Mouse (Mus musculus) gastrocnemius, adult 2 months (tissue): ENCODE measurements around the gene Fam8a1. TPM values are rescaled to one million over a fixed set of nuclear protein-coding genes. Genes with fewer than 3 reads are reported as not detected.
A peak's percentile ranks its signal among the peaks of the same experiment; 100 is the strongest.

Experiments
- DNase-seq: peaks from one replicate; pipeline ENCODE4 v3.0.0; 2022
- H3K27ac ChIP-seq: fragments of 200-600 bp; 2 replicates; pipeline ENCODE4 v1.8.1; 2022; ENCODE audit warnings: mild to moderate bottlenecking
- H3K4me3 ChIP-seq: fragments of 200-600 bp; 2 replicates; pipeline ENCODE4 v1.8.1; 2022; ENCODE audit warnings: mild to moderate bottlenecking, moderate library complexity
- CTCF ChIP-seq: fragments of 200-600 bp; IDR thresholded peaks from 2 replicates; pipeline ENCODE4 v1.8.1; 2022; ENCODE audit warnings: antibody characterized with exemption, mild to moderate bottlenecking, moderate library complexity
- intact Hi-C: fragments of 180-260 bp; cut with DNase I; formaldehyde crosslinking; loops from one replicate; pipeline ENCODE4 v1.15.1; 2025
- total RNA-seq, 2 experiments: library from RNA; stranded (reverse); gene quantifications; 2 replicates each; pipeline ENCODE4 v1.2.3; 2021

Gene Fam8a1
- total RNA-seq, 2 experiments from 2014 or later: 29.7 to 34.3 TPM

DNA sequence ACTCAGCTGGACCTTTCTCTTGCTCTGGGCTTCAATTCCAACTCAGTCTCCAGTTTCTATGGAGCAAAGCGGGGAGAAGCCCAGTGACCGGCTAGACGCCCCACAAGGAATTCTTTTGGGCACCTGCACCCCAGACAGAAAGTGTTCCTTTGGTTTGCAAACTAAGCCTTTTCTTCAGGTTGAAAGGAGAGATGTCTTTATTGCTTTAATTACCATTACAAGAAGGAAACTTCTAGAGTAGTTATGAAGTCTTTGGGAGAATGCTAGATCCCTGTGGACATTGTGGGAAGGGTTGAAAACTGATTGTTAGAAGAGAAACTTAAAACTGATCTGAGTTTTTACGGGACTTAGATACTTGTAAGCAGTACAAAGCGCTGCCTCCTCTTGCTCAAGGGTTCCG, 23.8 kb upstream of the Fam8a1 start:
- TF ChIP-seq CTCF: no peak

DNA sequence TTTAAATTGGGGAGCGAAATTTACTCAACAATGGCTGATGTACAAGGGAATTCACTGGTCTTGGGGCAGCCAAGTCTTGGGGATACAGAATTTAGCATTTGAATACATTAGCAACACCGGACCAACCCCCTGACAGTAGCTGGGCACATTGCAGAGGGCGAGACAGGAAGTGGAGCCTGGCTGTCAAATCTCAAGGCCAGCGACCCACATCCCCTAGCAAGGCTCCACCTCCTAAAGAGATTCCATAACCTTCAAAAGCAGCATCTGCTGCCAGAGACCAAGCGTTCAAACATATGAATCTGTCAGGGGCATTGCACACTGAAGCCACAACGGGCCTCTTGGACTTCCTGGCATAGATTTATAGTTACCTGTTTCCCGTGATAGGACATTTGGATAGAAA, 17.5 kb upstream of the Fam8a1 start:
- no peak overlapping the region for H3K4me3 ChIP-seq
- H3K27ac ChIP-seq: no peak overlapping the region
- TF ChIP-seq CTCF: no peak
- DNase-seq: no peak
- intact Hi-C loops: no loop called here

More for the DNA sequence above, 23.8 kb upstream of the Fam8a1 start:
- no peak overlapping the region for H3K27ac ChIP-seq
- no peak overlapping the region for H3K4me3 ChIP-seq
- DNase-seq: no peak
- intact Hi-C loops: no loop called here

DNA sequence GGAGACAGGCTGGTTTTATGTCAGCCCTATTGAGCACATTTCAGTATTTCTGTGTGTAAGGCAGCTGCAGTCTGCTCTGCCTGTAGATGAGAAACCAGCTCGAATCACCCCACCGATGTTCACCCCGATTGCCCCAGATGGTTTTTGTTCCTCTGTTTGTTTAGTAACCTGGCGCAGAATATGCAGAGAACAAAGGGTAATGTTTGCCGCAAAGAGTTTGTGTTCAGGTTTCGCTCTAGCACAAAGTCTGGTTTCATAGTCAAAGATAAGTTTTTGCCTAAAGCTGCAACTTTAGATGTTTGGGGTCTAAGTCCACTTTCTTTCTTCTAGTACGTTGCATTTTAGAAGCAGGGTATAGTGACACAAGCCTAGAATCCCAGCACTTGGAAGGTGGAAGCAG, 16.7 kb upstream of the Fam8a1 start:
- no peak for TF ChIP-seq CTCF
- intact Hi-C loops: no loop called here
- no peak overlapping the region for H3K27ac ChIP-seq
- no peak for DNase-seq
- H3K4me3 ChIP-seq: no peak overlapping the region

DNA sequence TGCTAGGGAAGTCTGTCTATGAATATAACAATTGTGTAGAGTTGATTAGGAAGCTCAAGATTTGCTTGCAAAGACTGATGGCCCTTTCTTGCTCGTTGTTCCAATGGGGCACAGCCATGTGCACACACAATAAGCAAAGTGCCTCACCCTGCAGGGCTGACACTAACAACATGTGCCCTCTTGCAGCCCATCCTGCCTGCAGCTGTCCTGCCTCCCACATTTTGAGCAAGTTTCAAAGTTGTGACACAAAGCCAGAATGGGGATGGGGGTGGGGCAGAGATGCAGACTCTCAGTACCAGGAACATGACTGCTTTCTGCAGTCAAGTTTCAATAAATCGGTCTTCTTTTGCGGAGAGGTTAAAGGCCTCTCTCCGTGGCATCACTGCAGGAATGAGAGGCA, 15.7 kb upstream of the Fam8a1 start:
- intact Hi-C loops: no loop called here
- TF ChIP-seq CTCF: no peak

DNA sequence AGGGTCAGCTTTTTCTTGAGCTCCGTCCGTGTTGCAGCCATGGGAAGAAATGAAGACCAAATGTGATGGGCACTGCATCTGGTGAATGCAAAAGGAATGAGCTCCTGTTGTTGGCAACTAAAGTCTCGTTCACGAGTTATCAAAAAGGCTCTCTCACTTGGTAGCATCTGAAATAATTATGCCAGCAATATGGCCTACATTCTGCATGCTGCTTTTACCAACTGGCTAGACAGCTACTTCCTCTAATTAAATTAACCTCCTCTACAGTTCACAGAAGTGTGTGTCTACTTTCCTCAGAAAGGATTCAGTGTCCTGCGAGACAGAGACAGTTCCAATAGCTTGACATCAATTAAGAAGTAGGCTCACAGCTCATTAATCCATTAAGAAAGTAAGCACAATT, 14.8 kb upstream of the Fam8a1 start:
- TF ChIP-seq CTCF: no peak
- intact Hi-C loops: no loop called here

More for the DNA sequence above, 15.7 kb upstream of the Fam8a1 start:
- no peak overlapping the region for H3K27ac ChIP-seq
- H3K4me3 ChIP-seq: no peak overlapping the region
- no peak for DNase-seq

DNA sequence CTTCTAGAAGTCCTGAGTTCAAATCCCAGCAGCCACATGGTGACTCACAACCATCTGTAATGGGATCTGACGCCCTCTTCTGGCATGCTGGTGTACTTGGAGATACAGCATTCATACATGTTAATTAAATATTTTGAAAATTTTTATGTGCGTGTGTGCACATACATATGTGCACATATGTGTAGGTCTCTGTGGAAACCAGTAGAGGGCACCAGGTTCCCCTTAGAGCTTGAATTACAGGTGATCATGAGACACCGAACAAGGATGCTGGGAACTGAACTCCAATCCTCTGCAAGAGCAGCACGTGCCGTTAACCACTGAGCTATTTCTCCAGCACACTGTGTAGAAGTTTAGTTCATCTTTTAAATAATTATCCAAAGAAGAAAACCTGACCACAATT, 10.1 kb upstream of the Fam8a1 start:
- TF ChIP-seq CTCF: peak; percentile 15; the same call in 1 of the 2 replicates
- Histone ChIP-seq H3K27ac (no peak overlapping the region), H3K4me3 (no peak overlapping the region)
- no peak for DNase-seq
- intact Hi-C loops: no loop called here

More for the DNA sequence above, 14.8 kb upstream of the Fam8a1 start:
- Histone ChIP-seq H3K27ac (no peak overlapping the region), H3K4me3 (no peak overlapping the region)
- DNase-seq: no peak

DNA sequence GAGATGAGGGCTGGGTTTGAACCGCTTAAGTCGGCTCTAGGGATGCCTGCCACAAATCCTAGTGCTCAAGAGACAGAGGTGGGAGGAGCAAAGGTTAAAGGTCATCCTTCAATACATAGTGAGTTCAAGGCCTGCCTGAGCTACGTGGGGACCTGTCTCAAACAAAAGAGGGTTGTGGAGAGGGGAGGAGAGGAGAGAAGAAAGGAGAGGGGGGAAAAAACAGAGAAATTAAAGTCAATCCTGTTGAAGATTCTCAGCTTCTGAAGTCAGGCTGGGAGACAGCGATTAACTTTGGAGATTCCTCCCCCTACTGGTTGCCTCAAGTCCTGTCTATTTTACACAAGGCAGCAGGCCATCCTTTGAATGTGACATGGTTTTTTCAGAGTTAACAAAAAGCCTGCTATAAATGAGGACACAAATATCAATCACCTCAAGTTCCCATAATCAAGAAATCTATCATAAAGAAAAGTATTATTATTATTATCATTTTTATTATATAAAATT, 5.8 kb upstream of the Fam8a1 start:
- Histone ChIP-seq H3K4me3 (no peak overlapping the region), H3K27ac (no peak overlapping the region)
- TF ChIP-seq CTCF: peak; percentile 72
- intact Hi-C loops: loop anchor here (2.0 kb wide), 2 partner anchors 307 to 353 kb away; no protein-coding TSS in a partner anchor
- no peak for DNase-seq

DNA sequence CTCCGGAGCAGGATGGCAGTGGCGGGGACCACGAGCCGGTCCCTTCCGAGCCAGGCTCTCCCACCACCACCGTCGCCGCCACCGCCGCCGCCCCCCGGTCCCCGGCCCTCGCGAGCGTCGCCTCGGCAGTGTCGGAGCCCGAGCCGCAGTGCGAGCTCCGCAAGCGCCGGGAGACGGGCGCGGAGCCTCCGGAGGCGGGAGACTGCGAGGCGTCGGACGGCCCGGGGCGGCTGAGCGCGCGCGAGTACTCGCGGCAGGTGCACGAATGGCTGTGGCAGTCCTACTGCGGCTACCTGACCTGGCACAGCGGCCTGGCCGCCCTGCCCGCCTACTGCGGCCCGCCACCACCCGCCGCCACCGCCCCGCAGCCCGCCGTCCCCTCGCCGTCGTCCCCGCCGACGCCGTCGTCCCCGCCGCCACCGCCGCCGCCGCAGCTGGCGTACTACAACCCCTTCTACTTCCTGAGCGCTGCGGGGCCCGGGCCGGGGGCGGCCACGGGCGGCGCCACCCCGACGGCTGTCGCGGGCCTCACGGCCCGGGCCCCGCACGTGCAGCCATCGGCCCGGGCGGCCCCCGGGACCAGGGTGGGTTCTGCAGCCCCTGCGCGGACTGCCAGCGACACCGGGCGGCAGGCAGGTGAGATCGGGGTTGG, 424 bp downstream of the Fam8a1 start:
- peak; percentile 52 for DNase-seq
- Histone ChIP-seq H3K4me3 (peak overlapping the region; percentile 91), H3K27ac (peak overlapping the region; percentile 96)
- TF ChIP-seq CTCF: peak; percentile 26; the same call in 1 of the 2 replicates
- intact Hi-C loops: loop anchor here (5.0 kb wide), 1 partner anchor 247 kb away; no protein-coding TSS in a partner anchor

DNA sequence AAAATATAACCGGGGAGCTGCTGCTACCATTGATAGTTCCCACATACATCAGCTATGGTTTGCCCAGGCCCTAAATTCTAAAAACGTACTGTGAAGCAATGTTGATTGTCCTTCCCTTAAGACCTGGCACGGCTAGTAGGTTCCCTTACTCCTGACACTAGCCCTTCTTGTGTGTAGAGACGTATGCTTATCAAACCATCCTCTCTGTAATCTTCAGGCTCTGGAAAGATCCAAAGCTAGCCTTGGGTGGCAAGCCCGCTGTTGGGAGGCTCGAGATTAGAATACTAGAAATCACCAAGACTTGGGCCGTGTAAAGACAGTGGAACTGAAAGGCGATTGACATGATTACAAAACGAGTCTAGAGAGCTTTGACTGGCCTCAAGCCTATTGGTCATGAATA, 1.2 kb downstream of the Fam8a1 start:
- intact Hi-C loops: no loop called here
- no peak for DNase-seq
- no peak for TF ChIP-seq CTCF
- peak overlapping the region; percentile 96 for H3K27ac ChIP-seq
- H3K4me3 ChIP-seq: peak overlapping the region; percentile 91

DNA sequence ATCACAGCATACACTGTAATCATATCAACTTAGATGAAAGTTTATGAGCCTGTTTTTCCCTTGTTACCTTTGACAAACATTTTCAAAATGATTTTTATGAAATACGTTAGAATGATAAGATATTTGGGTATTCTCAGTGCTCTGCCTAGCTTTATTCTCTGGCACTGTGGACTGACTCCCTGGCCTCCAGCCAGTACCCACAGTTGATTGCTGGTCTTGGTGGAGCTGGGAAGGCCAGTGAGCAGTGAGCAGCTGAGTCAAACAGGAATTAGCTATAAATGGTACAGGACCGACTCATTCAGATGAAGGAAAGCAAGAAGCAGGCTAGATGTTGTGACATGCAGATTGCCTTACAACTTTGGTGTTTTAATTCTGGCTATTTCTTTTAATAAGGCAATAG, 5.3 kb downstream of the Fam8a1 start:
- intact Hi-C loops: no loop called here
- Histone ChIP-seq H3K4me3 (no peak overlapping the region), H3K27ac (peak overlapping the region; percentile 20; the same call in 1 of the 2 replicates)
- TF ChIP-seq CTCF: no peak
- peak; percentile 44 for DNase-seq

DNA sequence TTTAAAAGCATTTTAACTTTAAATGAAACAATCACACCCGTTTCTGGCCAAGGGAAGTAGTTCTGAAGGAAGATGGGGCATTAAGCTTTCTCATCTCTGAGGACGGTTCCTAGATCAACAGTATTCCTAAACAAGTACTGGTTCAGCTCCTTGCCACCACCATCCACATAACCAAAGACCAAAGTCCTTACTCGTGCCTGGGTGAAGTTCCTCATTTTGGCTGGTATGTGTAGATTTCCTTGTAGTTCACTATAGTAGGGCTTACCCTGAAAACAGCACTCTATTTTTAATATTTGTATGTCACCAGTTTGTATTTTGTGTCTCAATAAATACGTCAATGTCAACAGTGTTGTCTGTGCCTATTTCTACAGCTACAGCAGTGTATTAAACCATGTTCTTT, 8.4 kb downstream of the Fam8a1 start:
- Histone ChIP-seq H3K27ac (no peak overlapping the region), H3K4me3 (no peak overlapping the region)
- DNase-seq: no peak
- intact Hi-C loops: no loop called here
- TF ChIP-seq CTCF: no peak

DNA sequence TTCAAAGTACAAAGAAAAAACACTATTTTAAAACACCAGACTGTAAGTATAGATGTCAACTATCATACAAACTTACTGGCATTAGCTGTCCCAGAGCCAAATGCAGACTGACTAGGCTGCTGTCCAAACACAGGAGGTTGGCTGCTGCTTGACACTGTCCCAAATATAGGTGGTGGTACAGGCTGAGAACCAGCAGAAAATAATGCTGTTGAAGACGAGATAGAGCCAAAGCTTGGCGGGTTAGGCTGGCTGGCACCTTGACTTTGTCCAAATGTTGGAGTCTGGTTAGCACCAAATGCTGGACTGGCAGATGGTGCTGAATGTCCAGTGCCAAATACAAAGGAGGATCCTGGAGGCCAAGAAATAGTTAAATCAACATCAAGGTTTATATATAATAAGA, 13.6 kb downstream of the Fam8a1 start:
- DNase-seq: peak; percentile 45

DNA sequence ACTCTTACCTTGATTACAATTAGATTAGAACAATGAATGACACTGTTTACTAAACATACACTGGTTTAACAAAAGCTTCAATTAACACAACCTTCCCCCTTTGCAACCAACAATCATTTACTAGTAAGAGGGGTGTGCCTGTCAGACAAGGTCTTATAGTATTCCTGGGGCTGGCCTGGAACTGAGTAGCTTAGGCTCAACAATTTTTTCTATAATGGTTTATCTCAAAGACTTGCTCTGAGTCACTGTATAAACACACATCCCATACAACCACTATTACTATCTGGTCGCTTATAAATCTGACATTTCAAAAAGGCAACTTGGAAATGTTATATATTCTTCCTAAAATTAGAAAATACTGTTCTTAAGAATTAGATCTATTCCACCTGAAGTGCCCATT, 14.0 kb downstream of the Fam8a1 start:
- TF ChIP-seq CTCF: no peak
- DNase-seq: no peak

More for the DNA sequence above, 13.6 kb downstream of the Fam8a1 start:
- TF ChIP-seq CTCF: no peak
- intact Hi-C loops: no loop called here
- no peak overlapping the region for H3K4me3 ChIP-seq
- no peak overlapping the region for H3K27ac ChIP-seq

More for the DNA sequence above, 14.0 kb downstream of the Fam8a1 start:
- H3K27ac ChIP-seq: no peak overlapping the region
- intact Hi-C loops: no loop called here
- no peak overlapping the region for H3K4me3 ChIP-seq
